Mouse (Mus musculus): ENCODE results near the gene Pnp2. TPM values are rescaled to one million over a fixed set of nuclear protein-coding genes. Genes with fewer than 3 reads are reported as not detected.

Gene Pnp2
- total RNA-seq, 4 experiments from 2014 or later, result 1.8 to 2.5 (median 2.2) TPM

DNA sequence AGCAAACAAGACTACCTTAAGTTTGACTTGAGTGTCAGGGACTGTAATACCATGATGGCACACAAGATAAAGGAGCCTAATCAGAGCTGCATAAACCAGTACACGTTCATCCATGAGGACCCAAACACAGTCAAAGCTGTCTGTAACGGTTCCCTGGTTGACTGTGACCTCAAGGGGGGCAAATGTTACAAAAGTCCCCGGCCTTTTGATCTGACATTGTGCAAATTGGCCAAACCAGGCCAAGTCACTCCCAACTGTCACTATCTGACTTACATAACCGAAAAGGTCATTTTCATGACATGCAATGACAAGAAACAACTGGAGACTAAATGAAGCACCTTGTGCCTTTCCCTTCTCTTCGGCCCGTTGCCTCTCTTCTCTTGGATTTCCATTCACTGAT lies 53.8 kb downstream of the Pnp2 start:
- DNase-seq, result no peak

Other genes with a start within 250 kb of the Pnp2 start
- gene Olfr748, start 248.6 kb upstream of the Pnp2 start, total RNA-seq (2022), result not detected
- not detected for gene Olfr749, start 210.9 kb upstream of the Pnp2 start, total RNA-seq (2022)
- 10 to 100 TPM; 40.9 to 57.7 (median 53.5) TPM for gene Ttc5, start 170.5 kb upstream of the Pnp2 start, total RNA-seq (2022)
- gene Ccnb1ip1, start 148.3 kb upstream of the Pnp2 start, total RNA-seq (2022), result 1 to 10 TPM in 1 of 4 experiments, under 1 TPM in 1, not detected in 2; 0.58 to 1.8 TPM
- gene Parp2, start 148.2 kb upstream of the Pnp2 start, total RNA-seq (2022), result 10 to 100 TPM; 24.2 to 40.7 (median 31.3) TPM
- gene Tep1, start 85.4 kb upstream of the Pnp2 start, total RNA-seq (2022), result 10 to 100 TPM; 25.5 to 33.6 (median 25.9) TPM
- 1 to 10 TPM; 1.0 to 3.4 (median 1.8) TPM for gene Klhl33, start 58.5 kb upstream of the Pnp2 start, total RNA-seq (2022)
- 10 to 100 TPM; 44.8 to 55.6 (median 51.3) TPM for gene Osgep, start 31.1 kb upstream of the Pnp2 start, total RNA-seq (2022)
- 10 to 100 TPM; 73.6 to 85.2 (median 74.1) TPM for gene Apex1, start 31.0 kb upstream of the Pnp2 start, total RNA-seq (2022)
- 10 to 100 TPM; 62.3 to 74.8 (median 68.0) TPM for gene Pip4p1, start 25.1 kb upstream of the Pnp2 start, total RNA-seq (2022)
- 10 to 100 TPM; 26.5 to 35.8 (median 31.3) TPM for gene Pnp, start 24.9 kb upstream of the Pnp2 start, total RNA-seq (2022)
- 10 to 100 TPM; 25.4 to 40.6 (median 33.0) TPM for gene Gm49342, start 11.5 kb upstream of the Pnp2 start, total RNA-seq (2022)
- gene Rnase10, start 51.8 kb downstream of the Pnp2 start, total RNA-seq (2022), result under 1 TPM in 2 of 4 experiments, not detected in 2; 0.15 to 0.31 TPM
- gene Rnase9, start 85.9 kb downstream of the Pnp2 start, total RNA-seq (2022), result not detected
- not detected for gene Rnase11, start 94.2 kb downstream of the Pnp2 start, total RNA-seq (2022)
- not detected for gene Rnase12, start 101.7 kb downstream of the Pnp2 start, total RNA-seq (2022)
- gene Olfr750, start 118.4 kb downstream of the Pnp2 start, total RNA-seq (2022), result not detected
- gene Rnase4, start 135.1 kb downstream of the Pnp2 start, total RNA-seq (2022), result 10 to 100 TPM; 48.1 to 69.1 (median 54.7) TPM
- gene Ang, start 135.2 kb downstream of the Pnp2 start, total RNA-seq (2022), result 1 to 10 TPM; 5.4 to 7.4 (median 6.4) TPM
- not detected for gene Eddm3b, start 158.4 kb downstream of the Pnp2 start, total RNA-seq (2022)
- 1 to 10 TPM; 1.4 to 4.0 (median 2.1) TPM for gene Rnase6, start 167.9 kb downstream of the Pnp2 start, total RNA-seq (2022)
- gene Rnase1, start 190.8 kb downstream of the Pnp2 start, total RNA-seq (2022), result under 1 TPM in 1 of 4 experiments, not detected in 3; 0.28 TPM
- gene Rnase2b, start 206.3 kb downstream of the Pnp2 start, total RNA-seq (2022), result not detected
- not detected for gene Ang2, start 243.2 kb downstream of the Pnp2 start, total RNA-seq (2022)
- not detected for gene Ear14, start 247.4 kb downstream of the Pnp2 start, total RNA-seq (2022)